Mouse (Mus musculus) G1E-ER4 (cell line): Measurements from ENCODE around the gene Klhdc3. TPM values are rescaled to one million over a fixed set of nuclear protein-coding genes. Genes with fewer than 3 reads are reported as not detected.

Experiments used
- GATA1 ChIP-seq: IDR thresholded peaks from one replicate; pipeline ENCODE4 v1.8.0; 2012; ENCODE audit warnings: low read length, inconsistent platforms
- polyA plus RNA-seq: library from polyadenylated mRNA; stranded (reverse); fragments of >175 nt; gene quantifications from 2 replicates; pipeline ENCODE4 v1.2.3, GENCODE M21; 2012

The Klhdc3 gene
- polyA plus RNA-seq: 255 and 339 TPM in 2 replicates

DNA sequence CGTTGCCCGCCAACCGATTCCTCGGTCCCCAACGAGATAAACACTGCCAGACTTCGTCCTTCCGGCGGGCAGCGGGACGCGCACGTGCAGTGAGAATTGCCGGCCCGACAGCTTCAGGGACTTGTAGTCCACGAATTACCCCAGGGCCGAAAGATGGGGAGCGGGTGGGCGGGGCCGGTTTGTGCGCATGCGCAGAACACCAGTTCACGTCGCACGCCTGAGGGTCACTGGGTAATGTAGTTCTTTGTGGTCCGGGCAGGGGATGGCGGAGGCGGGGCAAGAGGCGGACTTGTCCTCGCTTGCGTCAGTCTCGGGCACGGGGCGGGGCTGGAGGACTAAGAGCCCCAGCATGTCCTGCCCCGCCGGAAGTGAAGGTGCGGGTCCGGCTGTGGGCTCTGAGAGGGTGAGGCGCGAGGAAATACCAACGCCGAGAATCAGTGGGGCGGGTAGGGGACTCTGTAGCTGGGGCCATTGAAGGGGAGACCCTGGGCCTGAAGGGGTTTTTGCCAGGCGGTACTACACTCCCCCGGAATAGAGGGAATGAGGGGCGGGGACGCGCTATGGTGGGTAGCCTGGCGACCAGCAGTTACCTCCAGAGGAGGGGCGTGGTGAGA, at the start of gene Klhdc3:
Gene Klhdc3, minus strand, starts transcription at position 155 of the 614 bp plus-strand sequence.
- TF ChIP-seq GATA1: no peak

DNA sequence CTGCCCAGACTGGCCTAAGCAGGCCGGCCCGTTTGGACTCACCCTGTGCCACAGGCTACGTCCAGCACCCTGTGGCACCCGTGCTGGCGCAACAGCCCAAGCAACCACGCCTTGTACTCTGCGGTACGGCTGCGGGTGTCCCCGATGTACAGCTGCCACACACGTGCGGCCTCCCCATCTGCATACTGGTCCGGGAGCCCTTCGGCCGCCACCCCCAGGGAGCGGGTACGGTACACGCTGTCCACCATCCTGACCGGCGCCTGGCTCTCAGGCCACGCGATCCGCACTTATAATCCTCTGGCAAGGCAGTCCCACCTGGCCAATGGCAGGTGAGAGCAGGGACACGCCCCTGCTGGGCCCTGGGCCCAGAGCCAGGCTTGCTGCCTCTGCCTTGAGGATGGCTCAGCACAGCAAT, 48.2 kb upstream of the Klhdc3 start, which contains the start of gene Gnmt:
Gene Gnmt, minus strand, starts transcription at position 265 of the 415 bp plus-strand sequence.
- no peak for TF ChIP-seq GATA1

- TF ChIP-seq GATA1: no peak
These were observed 47.8 kb upstream of the Klhdc3 start for GRCm38 (mm10) chr17:46728496-46728895.

- TF ChIP-seq GATA1: no peak
These were observed 47.3 kb upstream of the Klhdc3 start for GRCm38 (mm10) chr17:46728021-46728420.

- TF ChIP-seq GATA1: no peak
These were observed 46.6 kb upstream of the Klhdc3 start for GRCm38 (mm10) chr17:46727271-46727670.

- TF ChIP-seq GATA1: no peak
These were observed 45.3 kb upstream of the Klhdc3 start for GRCm38 (mm10) chr17:46725731-46726645.

GRCm38 (mm10) chr17:46725273-46725672, 44.6 kb upstream of the Klhdc3 start:
- TF ChIP-seq GATA1: no peak

DNA sequence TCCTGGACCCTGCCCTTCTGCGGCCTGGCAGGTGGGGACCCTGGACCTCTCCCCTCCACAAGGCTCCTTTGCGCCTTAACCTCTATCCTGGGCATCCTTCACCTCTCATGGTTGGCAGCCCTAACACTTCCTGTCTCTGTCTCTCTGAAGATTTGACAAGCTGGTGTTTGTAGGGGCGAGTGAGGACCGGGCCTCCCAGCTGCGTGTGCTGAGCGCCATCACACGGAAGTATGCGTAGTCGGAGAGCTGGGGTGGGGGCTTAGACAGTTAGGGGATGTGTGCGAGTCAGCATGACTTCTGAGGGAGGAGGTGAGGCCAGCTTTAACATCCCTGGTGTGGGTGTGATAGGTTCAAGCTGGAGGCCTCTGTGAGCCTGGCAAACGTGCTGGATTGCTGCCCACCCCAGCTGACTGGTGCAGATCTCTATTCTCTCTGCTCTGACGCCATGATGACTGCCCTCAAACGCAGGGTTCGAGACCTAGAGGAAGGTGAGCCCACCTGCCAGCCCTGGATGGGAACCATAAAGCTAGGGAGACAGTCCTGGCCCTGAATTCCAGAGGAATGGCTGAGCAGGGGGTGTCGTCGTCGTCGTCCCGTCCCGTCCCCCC, 43.9 kb upstream of the Klhdc3 start:
- TF ChIP-seq GATA1: no peak

DNA sequence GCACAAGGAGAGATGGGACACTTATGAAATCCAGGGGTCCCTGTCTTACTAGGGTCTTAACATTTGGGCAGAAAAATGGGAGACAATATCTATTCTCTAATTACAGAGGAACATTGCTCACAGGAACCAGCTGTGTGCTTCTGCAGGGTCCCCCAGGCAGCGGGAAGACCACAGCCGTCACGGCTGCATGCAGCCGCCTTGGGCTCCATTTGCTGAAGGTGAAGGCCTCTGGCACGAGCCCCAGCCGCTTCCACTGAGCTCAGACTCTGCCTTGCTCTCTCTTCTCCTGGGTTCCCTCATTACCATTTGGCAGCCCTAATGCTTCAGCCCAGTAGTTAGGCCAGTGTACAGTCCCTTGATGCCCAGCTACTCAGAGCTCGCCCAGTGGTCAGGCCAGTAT, 40.4 kb upstream of the Klhdc3 start:
- no peak for TF ChIP-seq GATA1

DNA sequence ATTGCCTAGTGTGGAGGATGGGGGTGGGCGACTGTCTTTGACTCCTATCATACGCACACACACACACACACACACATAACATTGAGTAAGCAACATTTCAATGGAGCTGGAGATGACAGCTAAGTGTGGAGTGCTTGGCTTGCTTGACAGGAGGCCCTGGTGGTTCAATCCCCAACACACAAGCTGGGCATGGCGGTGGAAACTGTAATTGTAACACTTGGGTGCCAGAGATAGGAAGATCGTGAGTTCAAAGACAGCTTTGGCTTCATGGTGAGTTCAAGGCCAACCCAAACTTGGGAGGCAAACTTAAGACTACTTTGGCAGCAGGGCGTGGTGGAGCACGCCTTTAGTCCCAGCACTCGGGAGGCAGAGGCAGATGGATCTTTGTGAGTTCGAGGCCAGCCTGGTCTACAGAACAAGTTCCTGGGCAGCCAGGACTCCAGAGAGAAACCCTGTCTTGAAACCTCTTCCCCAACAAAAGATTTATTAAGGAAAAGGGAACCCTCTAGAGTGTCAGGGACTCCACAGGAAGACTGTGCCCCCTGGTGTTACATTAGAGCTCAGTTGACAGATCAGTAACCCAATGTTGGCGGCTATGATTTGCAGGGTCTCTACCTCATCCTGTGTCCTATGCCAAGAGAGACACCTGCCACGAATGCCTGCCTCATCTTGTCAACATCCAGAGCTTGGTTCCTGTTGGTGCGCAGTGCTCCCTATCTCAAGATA, 34.2 kb upstream of the Klhdc3 start:
- no peak for TF ChIP-seq GATA1

GRCm38 (mm10) chr17:46713849-46714248, 33.1 kb upstream of the Klhdc3 start:
- TF ChIP-seq GATA1: no peak

- TF ChIP-seq GATA1: no peak
These were observed 31.7 kb upstream of the Klhdc3 start for GRCm38 (mm10) chr17:46712442-46712841.

DNA sequence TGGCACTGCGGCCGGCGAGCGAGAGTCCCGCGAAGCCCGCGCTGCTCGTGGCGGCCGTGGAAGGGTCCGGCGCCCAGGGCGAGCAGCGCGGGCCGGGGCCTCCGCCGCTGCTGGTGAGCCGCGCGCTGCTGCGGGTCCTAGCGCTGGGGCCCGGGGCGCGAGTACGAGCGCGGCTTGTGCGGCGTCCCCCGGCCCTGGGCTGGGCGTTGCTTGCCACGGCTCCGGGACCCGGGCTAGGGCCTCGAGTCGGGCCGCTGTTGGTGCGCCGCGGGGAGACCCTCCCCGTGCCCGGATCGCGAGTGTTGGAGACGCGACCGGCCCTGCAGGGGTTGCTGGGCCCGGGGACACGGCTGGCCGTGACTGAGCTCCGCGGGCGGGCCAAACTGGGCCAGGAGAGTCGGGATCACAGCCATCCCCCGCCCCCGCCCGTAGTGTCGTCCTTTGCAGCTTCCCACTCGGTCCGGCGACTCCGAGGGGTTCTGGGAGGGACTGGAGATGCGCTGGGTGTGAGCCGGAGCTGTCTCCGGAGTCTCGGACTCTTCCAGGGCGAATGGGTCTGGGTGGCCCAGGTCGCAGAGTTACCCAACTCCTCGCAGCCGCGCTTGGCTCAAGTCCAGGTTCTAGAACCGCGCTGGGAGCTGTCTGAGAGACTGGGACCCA, 31.0 kb upstream of the Klhdc3 start:
- TF ChIP-seq GATA1: no peak

GRCm38 (mm10) chr17:46710959-46711597, 30.4 kb upstream of the Klhdc3 start, which contains the start of gene Pex6:
TSS of gene Pex6 (plus strand) at chr17:46711463.
- no peak for TF ChIP-seq GATA1

GRCm38 (mm10) chr17:46706375-46707089, 25.8 kb upstream of the Klhdc3 start:
- no peak for TF ChIP-seq GATA1
